Mouse (Mus musculus) lung, postnatal 14 days (tissue): ENCODE measurements at regions not wholly inside any gene's neighbourhood (a gene's known extent, or its start where the extent isn't known, plus 50 kb on each side); places are given as distances from the start of the nearest gene placed in this dataset.
"Not testable (repeated sequence)": the region's sequence is repeated elsewhere in the genome, so short reads cannot be mapped to it uniquely, and the experiment has no call there.

Experiments used
- DNase-seq: peaks from one replicate; pipeline ENCODE4 v3.0.0; 2021

DNA sequence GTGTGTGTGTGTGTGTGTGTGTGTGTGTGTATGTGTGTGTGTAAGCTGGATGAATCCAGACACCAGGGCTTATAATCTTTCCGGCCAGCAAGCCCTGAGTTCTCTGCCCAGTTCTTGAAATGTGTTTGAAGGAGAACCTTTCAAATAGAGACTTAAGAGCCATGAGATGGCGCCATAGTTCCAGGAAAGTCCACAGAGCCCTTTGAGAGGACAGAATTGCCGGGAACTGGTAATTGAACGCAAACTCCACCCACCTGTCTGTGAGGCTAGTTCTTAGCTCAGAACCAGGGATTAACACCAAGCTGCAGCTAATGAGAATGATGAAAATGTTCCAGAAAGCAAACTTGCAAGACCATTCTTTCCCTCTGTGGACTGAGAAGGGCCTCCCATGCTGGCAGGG, 72.2 kb downstream of the Trim42 start:
- peak; percentile 7 for DNase-seq

DNA sequence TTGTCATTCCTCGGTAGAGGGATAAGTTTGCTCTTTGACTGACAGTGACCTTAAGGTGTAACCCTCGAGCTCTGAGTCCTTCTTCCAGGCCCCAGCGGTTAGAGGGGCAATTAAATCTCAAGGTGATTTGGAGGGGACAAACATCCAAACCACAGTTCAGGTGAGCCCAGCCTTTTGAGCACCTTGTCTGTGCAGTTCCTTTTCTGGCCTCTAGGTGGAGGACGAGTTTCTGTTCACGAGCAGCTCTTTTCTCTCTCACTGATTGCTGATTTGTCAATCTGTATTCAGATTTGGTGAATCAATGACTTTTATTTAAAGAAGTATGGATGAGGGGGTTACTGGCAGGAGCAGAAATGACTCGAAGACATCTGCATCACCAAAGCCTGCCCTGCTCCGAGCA, 74.0 kb downstream of the Trim42 start:
- peak; percentile 42 for DNase-seq

DNA sequence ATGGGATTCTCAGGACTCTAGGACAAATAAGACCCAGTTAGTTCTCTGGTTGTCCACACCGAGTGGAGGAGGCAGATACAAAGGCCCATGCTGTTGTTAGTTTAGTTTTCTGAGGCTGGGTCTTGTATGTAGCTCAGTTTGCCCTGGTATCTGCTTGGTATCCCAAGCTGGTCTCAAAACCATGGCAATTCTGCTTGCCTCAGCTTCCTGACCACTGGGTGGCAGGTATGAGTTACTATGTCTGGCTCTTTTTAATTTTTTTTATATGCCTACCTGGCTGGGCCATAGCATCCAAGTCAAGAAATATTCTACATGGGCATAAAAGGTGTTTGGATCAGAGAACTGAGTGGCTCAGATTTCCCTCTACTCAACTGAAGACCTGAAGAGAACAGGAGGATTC, 77.9 kb downstream of the Trim42 start:
- no peak for DNase-seq

DNA sequence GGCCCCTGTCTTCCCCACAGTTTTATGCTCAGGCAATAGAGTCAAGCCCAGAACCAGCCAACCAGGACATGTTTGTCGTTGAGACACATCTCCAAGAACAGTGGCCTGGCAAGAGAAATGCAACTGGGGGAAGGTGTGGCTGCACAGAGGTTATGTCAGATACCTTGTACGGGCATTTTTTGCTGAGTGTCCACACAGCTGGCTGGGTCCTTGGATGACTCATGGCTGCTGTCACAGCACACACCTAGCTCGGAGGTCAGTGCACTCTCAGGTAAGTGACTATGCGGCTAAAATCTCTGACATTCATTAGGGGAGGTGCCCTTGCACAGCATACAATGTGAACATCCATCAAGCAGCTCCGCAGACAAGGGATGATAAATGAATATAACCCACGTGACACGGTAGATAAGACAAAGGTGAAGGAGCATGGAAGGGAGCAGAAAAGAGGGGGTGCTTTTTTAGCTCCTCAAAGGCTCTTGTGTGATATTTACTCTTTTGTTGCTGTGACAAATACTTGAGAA, 85.4 kb downstream of the Trim42 start:
- DNase-seq = no peak

DNA sequence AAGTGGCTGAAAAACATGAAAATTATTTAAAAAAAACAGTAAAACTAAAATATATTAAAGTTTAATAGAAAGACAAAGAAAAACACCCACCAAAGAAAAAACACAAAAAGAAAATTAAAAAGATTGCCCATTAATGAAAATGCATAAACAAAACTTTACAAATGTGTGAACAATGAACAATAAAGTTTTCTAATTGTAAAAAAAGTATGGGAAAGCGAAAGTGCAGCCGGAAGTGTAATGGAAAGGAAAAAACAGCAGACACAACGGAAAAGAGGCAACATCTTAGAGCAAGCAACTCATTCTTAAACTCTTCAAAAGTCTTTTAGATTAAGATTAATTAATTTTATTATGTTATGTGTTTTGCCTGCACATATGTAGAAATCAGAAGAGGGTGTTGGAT, 87.7 kb downstream of the Trim42 start:
- no peak for DNase-seq

DNA sequence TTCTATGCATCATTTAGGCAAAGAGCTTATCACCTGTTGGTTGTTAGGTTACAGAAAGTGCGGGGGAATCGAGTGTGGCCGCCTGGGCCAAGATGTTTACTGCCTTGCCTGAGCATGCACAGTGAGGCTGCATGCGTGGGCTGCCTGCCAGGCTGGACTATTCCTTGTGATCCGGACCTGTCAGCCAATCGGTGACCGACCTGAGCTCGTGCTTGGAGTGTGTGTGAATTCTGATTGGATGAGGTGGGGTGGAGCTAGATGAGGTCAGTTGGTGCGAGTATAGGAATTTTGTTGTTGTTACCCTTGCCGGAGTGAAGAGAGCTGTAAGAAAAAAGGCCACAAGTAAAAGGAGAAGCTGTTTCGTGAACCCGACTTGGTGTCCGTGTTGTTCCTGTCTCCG, 94.3 kb downstream of the Trim42 start:
- DNase-seq = not testable (repeated sequence)

DNA sequence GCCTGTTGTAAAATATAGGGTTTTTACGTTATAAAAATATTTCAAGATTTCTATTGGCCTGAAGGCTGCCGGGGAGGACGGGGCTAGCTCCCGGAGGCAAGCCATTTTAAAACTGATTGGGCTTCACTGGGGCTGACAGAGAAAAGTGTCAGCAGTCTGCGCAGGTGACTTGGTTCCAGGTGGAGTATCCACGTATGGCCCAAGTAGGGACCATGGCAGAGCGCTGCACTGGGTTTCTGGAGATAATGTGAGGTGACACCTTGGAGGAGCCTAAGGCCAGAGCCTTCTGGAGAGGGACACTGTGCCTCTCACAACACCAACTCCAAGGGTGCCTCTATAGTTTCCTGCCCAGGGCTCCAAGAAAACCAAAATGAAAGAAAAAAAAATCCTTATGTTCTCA, 95.9 kb downstream of the Trim42 start:
- DNase-seq = no peak

DNA sequence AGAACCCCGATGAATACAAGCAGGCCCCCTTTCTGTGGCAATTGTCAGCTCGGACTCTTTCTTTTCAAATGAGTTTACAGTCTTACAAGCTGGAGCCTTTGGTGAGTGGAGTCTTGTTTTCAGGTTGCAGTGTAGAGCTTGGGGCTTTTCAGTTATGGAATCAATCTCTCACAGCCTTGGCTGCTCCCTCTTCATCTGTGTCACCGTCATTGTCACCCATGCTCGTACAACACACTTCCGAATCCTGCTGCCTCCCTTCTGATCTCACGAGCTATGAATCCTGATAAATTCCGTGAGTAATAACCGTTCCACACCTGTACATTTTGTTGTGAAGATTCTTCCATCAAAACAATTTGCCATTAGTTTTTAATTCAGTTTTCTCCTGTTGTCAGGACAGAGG, 97.7 kb downstream of the Trim42 start:
- DNase-seq = no peak

DNA sequence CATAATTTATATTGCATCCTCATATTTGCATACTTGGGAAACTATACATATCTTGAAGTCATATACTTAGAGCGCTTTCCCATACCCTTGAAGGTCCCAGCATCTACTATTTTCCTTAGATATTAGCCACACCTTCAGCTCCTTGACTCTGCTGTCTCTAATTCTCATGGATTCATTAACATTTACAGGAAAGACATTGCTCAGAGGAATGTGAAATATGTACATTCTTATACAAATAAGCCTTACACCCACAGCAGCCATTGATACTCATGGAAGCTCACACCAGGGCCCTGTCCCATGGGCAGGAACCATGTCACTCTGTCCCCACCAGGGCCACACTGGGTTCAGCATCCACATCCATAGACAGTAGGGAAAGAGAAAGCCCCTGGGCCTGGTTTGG, 122.1 kb downstream of the Trim42 start:
- no peak for DNase-seq

DNA sequence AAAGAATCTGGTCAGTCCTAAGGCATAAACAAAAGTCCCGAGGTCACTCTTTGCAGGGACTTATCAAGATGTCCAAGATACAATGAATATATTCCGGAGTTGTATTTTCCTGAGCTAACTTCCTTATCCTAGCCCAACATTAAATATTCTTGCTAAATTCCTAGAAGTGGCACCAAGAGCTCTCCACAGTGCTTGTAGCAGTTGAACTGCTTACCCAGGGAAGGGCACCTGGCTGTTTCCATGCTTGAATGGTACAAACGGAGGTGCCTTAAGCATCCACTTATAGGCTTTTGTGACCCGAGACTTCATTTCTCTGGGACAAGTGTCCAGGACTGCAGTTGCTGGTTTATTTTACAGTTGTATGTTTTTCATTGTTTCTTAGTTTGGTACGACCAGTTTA, 115.1 kb upstream of the Slc25a36 start:
- peak; percentile 15 for DNase-seq

DNA sequence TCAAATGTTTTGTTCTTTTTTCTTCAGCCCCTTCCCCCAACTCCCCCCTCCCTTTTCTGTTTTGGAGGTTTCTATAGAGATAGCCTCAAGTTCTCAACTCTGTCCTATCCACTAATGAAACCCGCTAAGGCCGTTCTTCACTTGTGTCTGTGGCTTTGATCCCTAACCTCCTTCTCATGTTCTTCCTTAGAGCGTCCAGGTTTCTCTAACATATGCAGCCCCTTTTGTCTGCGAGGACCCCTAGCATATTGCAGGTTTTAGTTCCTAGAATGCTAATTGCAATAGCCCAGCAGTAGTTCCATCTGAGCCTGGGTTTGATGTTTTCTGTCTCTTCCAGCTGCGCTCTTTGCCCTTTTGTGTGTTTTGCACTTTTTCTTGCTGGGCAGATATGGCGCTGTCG, 113.6 kb upstream of the Slc25a36 start:
- DNase-seq = no peak

DNA sequence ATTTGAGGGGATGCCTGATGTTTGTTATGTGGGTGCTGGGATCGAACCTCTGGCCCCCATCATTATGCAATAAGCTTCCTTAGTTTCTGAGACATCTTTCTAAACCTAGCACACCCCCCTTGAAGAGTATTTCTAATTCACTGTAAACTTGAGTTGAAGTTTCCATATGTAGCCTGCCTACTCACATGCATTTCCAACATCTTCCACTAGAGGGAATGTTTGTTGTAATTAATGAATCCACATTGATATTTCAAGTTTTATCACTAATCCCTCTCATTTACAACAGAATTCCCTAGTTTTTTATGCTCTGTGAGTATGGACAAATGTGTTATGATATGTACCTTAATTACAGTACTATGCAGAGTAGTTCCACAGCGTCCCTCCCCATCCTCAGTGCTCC, 103.8 kb upstream of the Slc25a36 start:
- no peak for DNase-seq

DNA sequence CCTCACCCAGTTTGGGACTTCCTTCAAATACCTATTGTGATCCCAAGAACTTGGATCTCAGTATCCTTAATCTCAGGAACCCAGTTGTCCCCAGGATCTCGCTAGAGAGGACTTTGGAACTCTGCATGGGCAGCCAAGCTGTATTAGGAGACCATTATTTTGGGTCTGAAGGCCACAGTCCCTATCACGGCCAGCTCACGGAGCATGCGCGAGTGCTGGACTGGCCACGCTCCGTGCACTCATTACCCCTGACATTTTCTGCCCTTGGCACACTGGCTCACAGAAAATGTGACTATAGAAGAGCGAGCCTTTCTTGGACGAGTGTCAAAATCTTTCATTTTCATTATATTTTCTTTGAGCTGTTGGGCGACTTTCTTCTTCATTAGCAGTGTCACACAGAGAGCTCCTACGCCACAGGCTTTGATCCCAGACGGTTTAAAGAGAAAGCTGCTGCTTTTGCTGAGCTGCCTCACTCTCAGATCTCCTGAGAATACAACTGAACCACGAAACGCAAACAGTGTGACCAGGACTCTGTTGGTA, 79.4 kb upstream of the Slc25a36 start:
- no peak for DNase-seq

DNA sequence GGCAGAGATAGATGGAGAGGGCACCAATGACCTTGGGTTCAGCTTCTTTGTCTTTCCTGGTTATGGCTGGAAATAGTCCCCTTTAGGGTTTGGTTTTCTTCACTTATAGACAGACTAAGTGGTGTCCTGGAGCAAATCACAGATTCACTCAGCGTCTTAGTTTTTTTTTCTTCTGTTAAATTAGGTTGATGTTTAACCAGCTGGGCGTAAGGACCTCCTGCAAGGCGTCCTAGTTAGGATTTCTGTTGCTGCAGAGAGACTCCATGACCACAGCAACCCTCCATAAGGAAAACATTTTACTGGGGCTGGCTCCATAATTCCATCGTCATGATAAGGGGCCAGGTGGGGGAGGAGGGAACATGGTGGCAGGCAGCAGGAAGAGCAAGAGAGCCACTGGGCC, 78.7 kb upstream of the Slc25a36 start:
- no peak for DNase-seq

DNA sequence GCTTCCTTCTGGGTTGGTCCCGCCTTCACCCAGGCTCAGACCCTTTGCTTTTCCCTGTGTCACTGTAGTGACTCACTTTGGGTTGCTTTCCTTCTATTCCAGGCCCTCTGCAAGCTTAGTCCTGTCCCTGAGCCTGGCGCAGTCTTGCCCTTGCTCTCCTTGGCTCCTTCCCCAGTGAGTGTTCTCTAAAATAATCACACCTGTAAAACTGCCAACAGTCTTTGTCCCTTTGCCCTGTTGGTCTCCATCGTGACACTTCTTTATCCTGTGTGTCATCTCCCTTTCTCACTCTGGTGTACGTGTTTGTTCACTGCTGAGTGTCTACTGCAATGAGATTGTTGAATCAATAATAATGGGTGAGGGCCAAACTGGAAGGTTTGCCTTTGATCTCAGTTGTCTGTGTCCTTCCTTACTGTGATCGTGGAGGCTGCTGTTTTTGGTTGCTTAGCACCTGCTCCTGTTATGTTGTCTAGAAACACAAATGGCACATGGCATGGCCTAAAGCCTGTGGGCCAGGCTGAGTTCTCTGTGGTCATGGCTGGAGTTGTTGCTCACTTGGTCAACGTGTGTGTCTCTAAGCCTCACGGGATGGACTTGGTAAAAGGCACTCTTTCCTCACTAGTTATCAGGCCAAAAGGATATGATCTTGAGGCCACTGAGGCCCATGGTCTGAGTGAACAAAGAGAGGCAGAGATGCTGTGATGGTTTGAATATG, 77.8 kb upstream of the Slc25a36 start:
- no peak for DNase-seq

DNA sequence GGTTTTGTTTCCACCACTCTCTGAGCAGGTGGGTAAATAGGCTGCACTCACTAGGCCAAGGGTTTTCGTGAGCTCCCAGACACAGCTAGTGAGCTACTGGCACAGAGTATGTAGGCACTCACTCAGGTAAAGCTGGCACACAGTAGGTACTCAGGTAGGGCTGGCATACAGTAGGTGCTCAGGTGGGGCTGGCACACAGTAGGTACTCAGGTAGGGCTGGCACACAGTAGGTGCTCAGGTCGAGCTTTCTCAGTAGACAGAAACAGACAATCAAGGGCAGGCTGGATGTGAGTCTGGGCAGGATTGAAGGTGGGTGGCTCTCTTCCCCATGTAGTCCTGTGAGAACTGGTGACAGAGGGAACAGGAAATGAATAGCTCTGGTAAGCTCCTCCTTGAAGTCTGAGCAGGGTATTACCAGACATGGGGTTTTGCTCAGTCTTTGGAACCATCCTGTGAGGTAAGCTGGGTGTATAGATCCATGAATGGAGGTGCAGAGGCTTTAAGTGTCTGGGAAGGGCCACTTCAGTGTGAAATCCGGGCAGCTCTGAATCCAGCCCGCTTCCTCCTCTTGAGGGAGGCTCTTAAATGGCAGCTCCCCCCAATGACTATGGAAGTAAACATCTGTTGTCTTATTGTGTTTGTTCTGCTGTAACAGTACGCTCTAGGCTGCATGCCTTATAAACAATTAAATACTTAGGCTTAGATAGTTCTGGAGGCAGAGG, 62.4 kb upstream of the Slc25a36 start:
- DNase-seq = no peak

DNA sequence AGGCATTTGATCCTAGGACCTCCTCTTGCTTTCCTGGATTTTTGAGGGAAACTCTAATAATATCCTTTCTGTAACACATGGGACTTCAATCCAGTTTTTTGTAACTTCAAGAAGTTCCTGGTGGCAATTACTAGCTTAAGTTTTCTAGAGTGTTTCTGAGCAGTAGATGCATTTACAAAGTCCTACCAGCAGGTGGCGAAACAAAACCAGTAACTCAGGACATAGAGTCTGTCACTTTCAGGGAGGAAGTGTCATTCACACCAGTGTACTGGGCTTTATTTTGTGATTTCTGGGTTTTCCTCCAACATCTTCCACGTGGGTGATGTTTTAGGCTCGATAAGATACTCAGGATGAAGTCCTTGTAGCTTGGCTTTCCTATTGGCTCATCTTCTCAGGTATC, 61.1 kb upstream of the Slc25a36 start:
- peak; percentile 24 for DNase-seq

DNA sequence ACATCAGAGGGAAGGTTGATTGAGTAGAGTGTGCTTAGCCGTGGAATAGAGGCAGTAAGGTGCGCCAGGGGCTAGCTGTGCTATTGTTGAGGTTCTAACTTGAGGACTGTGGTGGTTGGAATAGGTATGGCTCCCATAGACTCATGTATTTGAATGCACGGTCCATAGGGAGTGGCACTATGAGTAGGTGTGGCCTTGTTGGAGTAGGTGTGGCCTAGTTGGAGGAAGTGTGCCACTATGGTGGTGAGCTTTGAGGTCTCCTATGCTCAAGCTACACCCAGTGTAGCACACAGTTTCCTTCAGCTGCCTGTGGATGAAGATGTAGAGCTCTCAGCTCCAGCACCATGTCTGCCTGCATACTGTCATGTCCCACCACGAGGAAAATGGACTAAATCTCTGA, 60.5 kb upstream of the Slc25a36 start:
- DNase-seq = no peak

DNA sequence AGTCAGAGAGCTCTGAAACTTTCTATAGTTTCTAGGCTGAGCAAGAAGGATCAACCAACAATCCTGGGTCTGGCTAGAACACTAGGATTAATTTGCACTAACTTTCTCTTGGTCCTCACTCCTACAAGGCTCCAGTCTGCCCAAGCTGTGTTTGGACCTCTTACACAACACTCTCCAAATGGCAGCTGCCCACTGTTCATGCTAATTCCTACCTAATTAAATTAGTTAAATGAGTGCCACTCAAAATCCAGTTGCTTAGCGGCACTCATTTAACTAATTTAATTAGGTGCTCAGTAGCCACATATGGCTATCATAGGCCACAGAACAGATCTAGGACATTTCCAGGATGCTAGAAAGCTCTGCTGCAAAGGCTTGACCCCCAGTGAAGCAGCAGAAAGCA, 59.9 kb upstream of the Slc25a36 start:
- no peak for DNase-seq

DNA sequence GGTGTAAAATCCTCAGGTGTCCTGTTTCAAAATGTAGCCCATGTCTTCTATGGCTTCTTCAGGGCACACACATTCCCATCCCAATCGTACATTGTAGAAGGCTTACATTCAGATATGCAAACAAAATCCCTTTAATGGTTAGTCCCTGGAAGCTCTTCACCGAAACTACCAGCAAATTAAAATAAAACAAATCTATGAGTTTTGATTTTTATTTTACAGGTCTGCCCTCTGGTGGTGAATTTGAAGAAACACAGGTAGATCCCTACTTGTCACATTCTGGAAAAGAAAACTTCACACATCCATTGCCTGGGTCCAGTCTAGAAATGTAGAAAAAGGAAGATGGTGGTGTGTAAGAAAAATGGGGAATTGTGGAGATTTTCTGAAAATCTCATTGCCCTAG, 51.5 kb upstream of the Slc25a36 start:
- no peak for DNase-seq
